Mouse (Mus musculus) gastrocnemius, adult 8-10 months (tissue): Measurements from ENCODE around the gene Usp51. TPM values are rescaled to one million over a fixed set of nuclear protein-coding genes. Genes with fewer than 3 reads are reported as not detected.
A peak's percentile ranks its signal among the peaks of the same experiment; 100 is the strongest.
"Not testable (repeated sequence)": the region's sequence is repeated elsewhere in the genome, so short reads cannot be mapped to it uniquely, and the experiment has no call there.

Source experiments
- DNase-seq, 2 experiments: peaks; one replicate each; pipeline ENCODE4 v3.0.0; 2022; ENCODE audit warnings: low spot score in 2 of 2
- total RNA-seq, 4 experiments: library from RNA; stranded (reverse); gene quantifications; 2 replicates each; pipeline ENCODE4 v1.2.4; 2022

The Usp51 gene
- not detected for total RNA-seq

DNA sequence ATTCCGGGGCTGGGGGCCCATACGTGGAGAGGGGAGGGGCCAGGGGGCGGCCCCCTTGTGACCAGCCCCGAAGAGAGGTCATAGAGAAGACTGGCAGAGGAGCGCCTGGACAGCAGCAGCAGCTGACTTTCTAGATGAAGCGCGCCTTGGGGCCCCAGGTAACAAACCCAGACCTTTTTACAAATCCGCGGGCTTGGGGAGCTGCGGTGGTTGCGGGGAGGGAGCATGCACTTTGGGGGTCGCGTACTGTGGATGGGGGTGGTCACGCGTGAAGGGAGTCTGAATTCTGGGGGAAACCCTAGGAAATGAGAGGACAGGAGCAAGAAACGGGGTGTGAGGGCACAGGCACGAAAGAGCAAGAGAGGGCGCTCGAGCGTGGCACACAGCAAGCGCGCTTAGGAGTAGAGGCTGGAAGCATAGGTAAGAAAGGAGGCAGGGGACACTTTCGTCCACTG lies at the start of gene Usp51:
Gene Usp51 (plus strand): TSS at position 83 of the 455 bp plus-strand sequence.
- DNase-seq, result no peak

DNA sequence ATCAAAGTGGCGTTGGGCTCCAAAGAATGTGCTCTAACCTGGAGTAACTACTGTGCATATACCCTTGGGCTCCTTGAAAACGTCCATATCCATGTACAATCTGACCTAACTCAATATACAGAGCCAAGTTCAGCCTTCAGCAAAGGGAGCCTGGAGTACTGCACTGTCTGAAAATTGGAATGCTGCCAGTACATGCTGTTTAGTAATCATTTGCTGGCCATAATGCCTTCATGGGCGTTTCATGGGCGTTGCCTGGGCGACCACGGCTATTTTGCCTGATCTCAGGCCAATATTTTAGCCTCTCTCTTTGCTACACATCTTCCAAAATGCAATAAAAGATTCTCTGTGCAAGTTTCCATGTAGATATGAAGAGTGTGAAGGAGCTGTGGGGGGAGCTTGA lies 36.7 kb upstream of the Usp51 start:
- DNase-seq, result no peak

GRCm38 (mm10) chrX:152973476-152974203 lies 32.6 kb upstream of the Usp51 start:
- DNase-seq, result not testable (repeated sequence)

DNA sequence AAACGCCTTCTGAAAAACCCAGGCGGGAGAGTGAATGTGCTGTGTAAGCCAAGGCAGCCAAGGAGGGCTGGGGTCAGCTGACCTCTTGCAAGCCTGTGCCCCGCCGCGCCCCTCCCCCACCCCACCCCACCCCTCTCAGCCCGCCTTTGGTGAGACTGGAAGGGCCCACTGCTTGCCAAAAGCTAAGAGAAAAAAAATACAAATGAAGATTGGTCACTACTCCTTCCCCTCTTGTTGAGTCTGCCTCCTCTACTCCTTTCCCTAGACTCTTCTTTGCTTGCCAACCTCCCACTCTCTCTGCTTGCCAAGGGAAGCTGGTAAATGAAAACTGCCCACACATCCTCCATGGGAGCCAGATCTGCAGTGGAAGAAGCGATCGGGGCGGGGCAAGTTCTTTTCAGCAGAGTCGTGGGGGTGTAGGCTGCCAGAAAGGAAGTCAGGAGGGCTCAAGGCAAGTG lies 32.0 kb upstream of the Usp51 start:
- DNase-seq, result no peak

DNA sequence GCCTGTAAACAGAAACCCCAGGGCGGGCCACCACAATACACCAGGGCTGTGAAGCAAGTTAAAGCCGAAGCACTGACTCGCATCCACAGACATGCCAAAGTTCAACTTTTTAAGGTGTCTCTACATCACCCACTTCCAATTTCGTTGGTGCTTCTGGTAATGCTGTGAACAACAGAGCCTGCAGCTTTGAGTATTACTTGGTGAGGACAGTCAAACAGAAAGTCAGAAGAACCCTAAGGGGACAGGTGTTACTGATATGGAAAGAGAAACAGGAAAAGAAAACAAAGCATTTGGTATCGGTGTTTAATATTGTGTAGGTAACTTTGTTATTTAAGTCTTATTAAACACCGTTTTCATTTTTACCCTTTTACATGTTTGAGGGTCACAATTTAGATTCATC lies 29.7 kb upstream of the Usp51 start:
- DNase-seq, result no peak

DNA sequence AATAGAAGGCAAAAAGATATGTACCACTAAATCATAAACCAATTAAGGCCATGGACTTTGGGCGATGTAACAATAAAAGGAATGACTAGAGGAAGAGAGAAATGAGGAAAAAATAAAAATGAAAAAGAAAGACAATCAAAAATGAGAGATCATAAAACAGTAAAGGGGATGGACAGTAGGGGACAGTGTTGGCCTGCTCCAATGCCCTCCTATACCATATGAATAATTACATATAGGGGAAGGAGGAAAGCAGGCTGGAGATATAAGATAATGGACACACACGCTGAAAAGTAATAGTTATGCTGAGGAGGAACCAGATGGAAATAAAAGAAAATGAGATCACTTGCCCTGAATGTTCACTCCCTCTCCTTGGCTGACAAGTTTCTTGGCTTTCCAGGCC lies 21.3 kb upstream of the Usp51 start:
- no peak for DNase-seq

- DNase-seq, result not testable (repeated sequence)
Measured at GRCm38 (mm10) chrX:152989852-152990251, 16.4 kb upstream of the Usp51 start.

GRCm38 (mm10) chrX:152996105-152996504 lies 10.2 kb upstream of the Usp51 start:
- DNase-seq, result not testable (repeated sequence)

DNA sequence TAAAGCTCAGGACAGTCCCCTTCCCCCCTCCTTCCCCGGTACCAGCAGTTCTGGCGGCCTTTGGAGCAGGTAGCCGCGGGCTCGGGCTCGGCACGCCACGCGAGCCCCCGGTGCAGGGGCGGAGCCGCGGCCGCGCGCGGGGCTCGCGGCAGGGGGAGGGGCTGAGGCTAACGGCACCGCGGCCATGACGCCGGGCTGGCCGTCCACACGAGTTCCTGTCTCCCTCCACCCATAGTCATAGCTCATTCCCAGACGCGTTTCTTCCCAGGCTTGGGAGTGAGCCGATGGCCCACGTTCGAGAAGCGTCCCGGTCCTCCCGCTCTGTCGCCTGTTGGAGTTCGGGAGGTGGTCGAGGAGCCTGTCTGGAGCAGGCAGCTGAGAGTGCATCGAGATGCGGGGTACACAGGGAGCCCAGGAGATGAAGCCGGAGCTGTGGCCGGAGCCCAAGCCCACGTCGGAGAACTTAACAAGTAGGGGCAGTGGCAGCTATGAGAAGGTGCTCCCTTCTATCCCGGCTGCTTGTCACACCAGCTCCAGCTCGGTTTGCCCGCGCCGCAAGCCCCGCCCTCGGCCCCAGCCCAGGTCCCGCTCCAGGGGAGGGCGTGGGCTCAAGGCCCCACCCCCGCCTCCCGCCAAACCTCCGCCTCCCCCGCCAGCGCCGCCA lies 884 bp downstream of the Usp51 start:
- DNase-seq, result peak; percentile 2 to 6

DNA sequence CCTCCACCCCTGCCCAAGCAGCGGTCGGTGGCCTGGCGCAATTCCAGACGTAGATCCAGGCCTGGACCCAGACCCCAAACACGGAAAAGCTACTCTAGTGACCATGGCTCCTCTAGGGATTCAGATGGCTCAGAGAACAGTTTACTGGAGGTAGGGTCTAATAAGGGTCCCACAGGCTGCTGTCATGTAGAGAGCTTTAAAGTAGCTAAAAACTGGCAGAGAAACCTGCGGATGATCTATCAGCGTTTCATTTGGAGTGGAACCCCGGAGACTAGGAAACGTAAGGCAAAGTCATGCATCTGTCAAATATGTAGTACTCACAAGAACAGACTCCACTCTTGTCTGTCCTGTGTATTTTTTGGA lies 1.4 kb downstream of the Usp51 start:
- no peak for DNase-seq

DNA sequence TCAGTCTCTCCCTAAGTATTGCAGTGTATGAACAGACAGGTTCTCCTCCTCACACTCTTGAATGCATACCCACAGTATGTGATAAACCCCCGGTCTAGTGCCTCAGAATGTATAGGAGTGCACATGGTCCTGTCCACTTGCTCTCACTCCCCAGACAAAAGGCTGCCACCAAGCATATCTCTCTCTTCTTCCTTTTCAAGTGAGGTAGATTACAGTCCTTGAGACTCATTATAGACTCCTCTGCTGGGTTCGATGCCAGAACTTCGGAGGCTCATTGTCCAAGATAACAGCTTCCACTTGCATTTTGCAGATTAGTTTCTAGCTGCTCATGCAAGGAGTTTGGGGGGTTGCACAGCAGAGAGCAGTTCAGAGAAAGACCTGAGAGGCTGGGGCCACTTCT lies 19.0 kb downstream of the Usp51 start:
- DNase-seq, result not testable (repeated sequence)

GRCm38 (mm10) chrX:153025709-153026108 lies 19.4 kb downstream of the Usp51 start:
- DNase-seq, result not testable (repeated sequence)

GRCm38 (mm10) chrX:153031547-153031946 lies 25.3 kb downstream of the Usp51 start:
- not testable (repeated sequence) for DNase-seq

DNA sequence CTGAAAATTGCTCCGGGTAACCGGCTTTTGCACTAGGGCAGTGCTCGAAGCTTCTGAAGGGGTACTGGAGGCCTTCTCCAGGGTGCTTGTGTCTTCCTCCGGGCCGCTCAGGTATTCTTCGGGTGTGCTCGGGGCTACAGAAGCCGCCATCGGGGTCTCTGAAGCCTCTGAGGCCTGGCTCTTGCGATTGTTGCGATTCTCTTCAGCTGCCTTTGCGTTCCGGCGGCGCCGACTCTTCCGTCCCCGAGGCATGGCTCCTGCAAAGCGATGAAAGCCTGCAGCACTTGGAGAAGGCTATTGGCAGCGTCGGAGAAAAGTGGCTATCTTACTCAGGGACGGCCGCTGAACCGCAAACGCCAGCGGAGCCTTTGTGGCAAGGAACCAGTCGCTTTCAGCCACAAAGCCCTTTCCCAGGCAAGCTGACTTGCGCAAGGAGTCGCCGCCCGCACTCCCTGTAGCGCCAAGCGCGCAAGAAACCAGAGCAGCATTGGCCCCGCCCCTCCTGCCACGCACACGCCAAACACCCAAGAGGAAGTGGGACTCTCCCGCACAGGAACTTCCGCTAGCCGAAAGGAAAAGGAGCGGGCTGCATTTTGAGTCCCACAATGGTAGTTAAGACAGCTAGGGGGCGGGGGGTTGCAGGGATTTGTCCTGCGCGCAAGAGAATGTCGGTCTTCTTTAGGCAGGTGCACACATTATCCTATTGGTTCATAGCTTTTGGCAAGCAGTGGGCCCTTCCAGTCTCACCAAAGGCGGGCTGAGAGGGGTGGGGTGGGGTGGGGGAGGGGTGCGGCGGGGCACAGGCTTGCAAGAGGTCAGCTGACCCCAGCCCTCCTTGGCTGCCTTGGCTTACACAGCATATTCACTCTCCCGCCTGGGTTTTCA lies 31.1 kb downstream of the Usp51 start, which contains the start of gene Mageh1:
Gene Mageh1 (minus strand): TSS at position 489 of the 885 bp plus-strand sequence.
- peak; percentile 38 to 70 for DNase-seq

- not testable (repeated sequence) for DNase-seq
Measured at GRCm38 (mm10) chrX:153037972-153038744, 31.9 kb downstream of the Usp51 start.

Other genes starting within 250 kb of the Usp51 start
- 1 to 10 TPM in 3 of 4 experiments, under 1 TPM in 1; 0.94 to 1.2 (median 1.1) TPM for gene Shroom2, start 237.0 kb upstream of the Usp51 start, total RNA-seq
- gene Gpr143, start 224.5 kb upstream of the Usp51 start, total RNA-seq, result not detected
- gene Mageh1, start 31.1 kb downstream of the Usp51 start, total RNA-seq, result 1 to 10 TPM; 3.1 to 4.2 (median 3.7) TPM
- not detected for gene Foxr2, start 112.3 kb downstream of the Usp51 start, total RNA-seq
- gene Rragb, start 133.5 kb downstream of the Usp51 start, total RNA-seq, result 1 to 10 TPM; 1.9 to 4.1 (median 3.3) TPM
- gene Klf8, start 231.0 kb downstream of the Usp51 start, total RNA-seq, result under 1 TPM; 0.15 to 0.62 (median 0.24) TPM